Mouse (Mus musculus) midbrain, embryonic 13.5 days (tissue): ENCODE results near the gene Tshz2. TPM values are rescaled to one million over a fixed set of nuclear protein-coding genes. Genes with fewer than 3 reads are reported as not detected.
"Not testable (repeated sequence)": the region's sequence is repeated elsewhere in the genome, so short reads cannot be mapped to it uniquely, and the experiment has no call there.

Experiments
- ATAC-seq: fragments of 200-750 bp; cut with Nextera tagmentation; 2 replicates; pipeline ENCODE4 v1.8.0; 2017; ENCODE audit warnings: mild to moderate bottlenecking, moderate TSS enrichment, moderate library complexity
- H3K27ac ChIP-seq: fragments of 300-500 bp; sonication (generic); 2 replicates; pipeline ENCODE4 v1.5.1; 2015; ENCODE audit warnings: inconsistent platforms, mild to moderate bottlenecking, moderate library complexity
- H3K27me3 ChIP-seq: fragments of 300-500 bp; sonication (generic); 2 replicates; pipeline ENCODE4 v1.6.1; 2015; ENCODE audit warnings: mild to moderate bottlenecking, inconsistent platforms
- H3K36me3 ChIP-seq: fragments of 300-500 bp; sonication (generic); 2 replicates; pipeline ENCODE4 v1.6.1; 2015; ENCODE audit warnings: mild to moderate bottlenecking, inconsistent platforms
- H3K4me1 ChIP-seq: fragments of 300-500 bp; sonication (generic); replicated peaks from 2 replicates; pipeline ENCODE4 v1.6.1; 2015; ENCODE audit warnings: inconsistent platforms
- H3K4me2 ChIP-seq: fragments of 300-500 bp; sonication (generic); replicated peaks from 2 replicates; pipeline ENCODE4 v1.6.1; 2015; ENCODE audit warnings: moderate library complexity, mild to moderate bottlenecking, inconsistent platforms
- H3K4me3 ChIP-seq: fragments of 300-500 bp; sonication (generic); replicated peaks from 2 replicates; pipeline ENCODE4 v1.5.1; 2015; ENCODE audit warnings: mild to moderate bottlenecking, inconsistent platforms
- H3K9ac ChIP-seq: fragments of 300-500 bp; sonication (generic); replicated peaks from 2 replicates; pipeline ENCODE4 v1.6.1; 2015; ENCODE audit warnings: mild to moderate bottlenecking, inconsistent platforms
- H3K9me3 ChIP-seq: fragments of 300-500 bp; sonication (generic); 2 replicates; pipeline ENCODE4 v1.6.1; 2016; ENCODE audit warnings: mild to moderate bottlenecking, inconsistent platforms
- WGBS: fragments of 180-500 bp; shearing (Covaris S2); methylation state at CpG from one replicate; pipeline ENCODE4 v1.1.7; 2015; 5-methylcytosine and 5-hydroxymethylcytosine counted together
- polyA plus RNA-seq: library from polyadenylated mRNA; unstranded; fragments of >200 nt; fragmentation: Nextera tagmentation; extraction: Ambion mirVana; gene quantifications from 2 replicates; pipeline ENCODE4 v1.2.1, GENCODE M21; 2015

Gene Tshz2
- polyA plus RNA-seq, result 13.1 and 13.5 TPM in 2 replicates

DNA sequence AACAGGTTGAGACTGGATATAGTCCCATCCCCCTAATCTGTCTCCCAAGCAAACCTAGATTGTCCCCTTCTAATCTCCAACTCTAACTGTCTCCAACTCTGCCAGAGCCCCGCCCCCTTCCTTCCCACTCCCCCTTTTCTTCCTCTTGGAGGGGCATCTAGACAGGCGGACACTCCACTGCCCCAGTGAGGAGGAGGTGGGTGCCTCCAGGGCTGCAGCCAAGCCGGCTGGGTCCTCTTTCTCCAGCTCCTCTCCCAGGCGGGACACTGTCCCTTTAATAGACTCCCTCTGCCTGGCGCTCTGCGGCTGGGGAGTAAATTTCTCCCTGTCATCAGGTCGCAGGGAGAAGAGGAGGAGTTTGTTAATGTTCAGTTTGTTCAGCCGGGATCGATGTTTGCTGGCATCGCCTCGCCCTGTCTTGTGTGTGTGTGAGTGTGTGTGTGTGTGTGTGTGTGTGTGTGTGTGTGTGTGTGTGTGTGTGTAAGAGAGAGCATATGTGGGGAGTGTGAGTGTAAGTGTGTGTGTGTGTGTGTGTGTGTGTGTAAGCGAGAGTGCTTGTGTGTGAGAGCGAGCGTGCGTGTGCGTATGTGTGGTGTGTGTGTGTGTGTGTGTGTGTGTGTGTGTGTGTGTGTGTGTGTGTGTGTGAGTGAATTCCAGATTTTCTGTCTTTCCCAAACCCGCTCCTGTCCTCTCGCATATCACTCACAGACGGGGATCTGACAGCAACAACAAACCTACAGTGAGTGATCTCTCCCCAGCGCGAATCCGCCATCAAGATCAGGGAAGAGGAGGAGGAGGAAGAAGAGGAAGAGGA is at the start of gene Tshz2:
Tshz2 (plus strand) TSS at position 676 of the 814 bp plus-strand sequence.
- H3K4me2 ChIP-seq, result peak within 1 kb of the TSS; percentile 96
- peak within 1 kb of the TSS; percentile 85 for H3K9ac ChIP-seq
- WGBS, result under 1% methylated on average over 19 of the region's 22 CpGs
- H3K36me3 ChIP-seq, result no peaks in the 10 kb centered on the region
- peaks cover 25% of the 10 kb centered on the region for H3K4me1 ChIP-seq
- H3K27ac ChIP-seq, result peak within 1 kb of the TSS; percentile 64
- H3K9me3 ChIP-seq, result no peaks in the 10 kb centered on the region
- ATAC-seq, result peak; percentile 82
- no peaks in the 10 kb centered on the region for H3K27me3 ChIP-seq
- H3K4me3 ChIP-seq, result peak within 1 kb of the TSS; percentile 74

DNA sequence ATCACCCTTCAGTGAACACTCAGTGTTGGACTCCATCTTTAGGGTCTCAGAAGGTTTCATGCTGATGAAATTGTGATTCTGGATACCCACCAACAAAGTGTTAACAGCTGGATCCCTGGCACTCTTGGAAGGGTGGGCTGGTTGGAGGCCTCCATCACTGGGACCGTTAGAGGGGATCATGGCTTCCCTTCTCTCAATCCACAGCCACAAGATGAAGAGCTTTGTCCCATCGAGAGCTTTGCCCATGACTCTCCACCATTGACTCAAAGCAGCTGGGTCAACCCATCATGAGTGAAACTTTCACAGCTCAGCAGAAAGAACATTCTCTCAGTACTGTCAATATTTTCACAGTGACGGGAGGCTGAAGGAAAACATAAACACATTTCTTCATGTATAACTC is 49.3 kb upstream of the Tshz2 start:
- no peaks in the 10 kb centered on the region for H3K36me3 ChIP-seq
- no peak overlapping the region for H3K27ac ChIP-seq
- ATAC-seq, result no peak
- 87% methylated on average over 3 of the region's 3 CpGs for WGBS
- H3K27me3 ChIP-seq, result no peaks in the 10 kb centered on the region
- H3K4me1 ChIP-seq, result peaks cover 17% of the 10 kb centered on the region
- H3K9me3 ChIP-seq, result no peaks in the 10 kb centered on the region
- H3K9ac ChIP-seq, result no peak overlapping the region
- no peak overlapping the region for H3K4me3 ChIP-seq
- H3K4me2 ChIP-seq, result no peak overlapping the region

DNA sequence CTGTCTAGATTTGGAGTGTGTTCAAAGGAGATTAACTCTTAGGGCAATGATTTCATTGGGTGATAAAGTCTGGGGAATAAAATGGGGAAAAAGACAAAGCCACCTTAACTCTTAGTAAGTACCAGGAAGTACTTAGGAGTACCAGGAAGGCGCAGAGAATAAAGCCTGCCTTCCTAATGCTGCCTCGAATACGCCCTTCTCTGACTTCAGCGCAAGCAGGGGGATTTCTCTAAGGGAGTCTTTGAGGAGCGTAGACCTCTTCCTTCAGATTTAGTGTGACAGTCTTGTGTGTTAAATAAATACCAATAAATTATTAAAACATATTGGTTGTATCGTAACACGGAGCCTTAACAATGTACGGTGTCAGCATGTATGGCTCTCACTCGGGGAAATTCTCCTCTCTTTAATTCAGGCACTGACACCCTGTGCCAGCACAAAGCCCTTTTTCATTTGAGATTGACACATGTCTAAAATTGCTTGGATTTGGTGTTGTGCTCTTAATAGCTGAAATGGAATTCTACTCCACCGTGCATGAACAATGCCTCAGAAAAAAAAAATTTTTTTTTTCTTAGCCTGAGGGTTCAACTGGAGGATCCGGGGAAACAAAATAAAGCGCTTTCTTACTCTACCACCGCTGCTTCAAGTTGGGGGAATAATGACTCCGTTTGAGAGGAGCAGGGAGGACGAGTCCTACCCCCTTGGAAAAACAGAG is 47.9 kb upstream of the Tshz2 start:
- H3K9ac ChIP-seq, result no peak overlapping the region
- ATAC-seq, result no peak

DNA sequence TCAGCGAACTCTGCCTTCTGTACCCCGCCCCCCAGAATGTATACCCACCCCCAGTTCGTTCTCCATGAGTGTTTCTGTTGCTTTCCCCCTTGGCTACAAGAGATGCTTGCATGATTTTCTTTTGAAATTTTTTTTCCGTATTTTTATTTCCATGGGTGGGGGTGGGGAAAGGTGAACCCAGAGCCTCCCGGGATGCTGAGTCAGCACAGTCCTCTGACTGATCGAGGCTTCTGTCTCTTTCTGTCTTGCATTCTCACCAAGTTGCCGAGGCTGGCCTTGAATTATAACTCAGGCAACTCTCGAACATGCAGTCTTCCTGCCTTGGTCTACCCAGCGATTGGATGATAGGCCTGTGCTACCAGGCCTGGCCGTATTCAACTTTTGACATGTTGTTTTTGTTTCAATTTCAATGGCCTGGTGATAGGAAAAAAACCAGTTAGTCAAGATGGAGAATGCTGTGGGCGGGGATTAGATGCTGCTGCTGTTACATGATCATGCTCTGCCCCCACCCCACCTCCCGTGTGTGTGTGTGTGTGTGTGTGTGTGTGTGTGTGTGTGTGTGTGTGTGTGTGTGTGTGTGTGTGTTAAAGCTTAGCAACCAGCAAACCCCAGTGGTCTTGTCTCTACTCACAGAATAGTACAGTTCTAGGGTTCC is 47.1 kb upstream of the Tshz2 start:
- Histone ChIP-seq H3K9ac (no peak overlapping the region), H3K4me2 (no peak overlapping the region), H3K36me3 (no peaks in the 10 kb centered on the region), H3K4me1 (peaks cover 17% of the 10 kb centered on the region), H3K27me3 (no peaks in the 10 kb centered on the region), H3K9me3 (no peaks in the 10 kb centered on the region), H3K27ac (peak overlapping the region; percentile 60), H3K4me3 (no peak overlapping the region)
- 80% methylated on average over 12 of the region's 12 CpGs for WGBS
- no peak for ATAC-seq

More for the DNA sequence above, 47.9 kb upstream of the Tshz2 start:
- H3K27me3 ChIP-seq, result no peaks in the 10 kb centered on the region
- 41% methylated on average over 15 of the region's 15 CpGs for WGBS
- H3K9me3 ChIP-seq, result no peaks in the 10 kb centered on the region
- H3K4me2 ChIP-seq, result peak overlapping the region; percentile 20; the same call in 1 of the 2 replicates
- peaks cover 17% of the 10 kb centered on the region for H3K4me1 ChIP-seq
- H3K4me3 ChIP-seq, result no peak overlapping the region
- no peaks in the 10 kb centered on the region for H3K36me3 ChIP-seq
- peak overlapping the region; percentile 60 for H3K27ac ChIP-seq

DNA sequence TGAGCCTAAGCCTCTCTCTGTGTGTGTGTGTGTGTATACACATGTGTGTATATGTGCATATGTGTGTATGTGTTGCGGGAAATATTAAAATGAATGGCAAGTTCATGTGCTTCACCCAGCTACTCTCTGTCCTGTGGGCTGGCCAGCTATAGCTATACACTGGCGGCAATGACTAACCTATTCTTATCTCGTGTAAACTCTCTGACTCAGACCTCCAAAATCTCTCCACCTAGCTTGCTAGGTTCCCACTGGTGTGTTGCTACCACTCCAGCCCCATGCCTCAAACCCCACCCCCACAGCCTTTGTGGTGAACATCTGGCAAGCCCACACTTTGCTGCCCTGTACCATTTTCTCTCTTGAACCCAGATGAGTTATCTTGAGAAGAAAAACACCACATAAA is 46.1 kb upstream of the Tshz2 start:
- Histone ChIP-seq H3K36me3 (no peaks in the 10 kb centered on the region), H3K9ac (no peak overlapping the region), H3K4me3 (no peak overlapping the region), H3K27me3 (no peaks in the 10 kb centered on the region), H3K4me2 (no peak overlapping the region), H3K4me1 (peaks cover 17% of the 10 kb centered on the region), H3K9me3 (no peaks in the 10 kb centered on the region), H3K27ac (no peak overlapping the region)
- WGBS, result 84% methylated on average over 3 of the region's 3 CpGs
- ATAC-seq, result no peak

DNA sequence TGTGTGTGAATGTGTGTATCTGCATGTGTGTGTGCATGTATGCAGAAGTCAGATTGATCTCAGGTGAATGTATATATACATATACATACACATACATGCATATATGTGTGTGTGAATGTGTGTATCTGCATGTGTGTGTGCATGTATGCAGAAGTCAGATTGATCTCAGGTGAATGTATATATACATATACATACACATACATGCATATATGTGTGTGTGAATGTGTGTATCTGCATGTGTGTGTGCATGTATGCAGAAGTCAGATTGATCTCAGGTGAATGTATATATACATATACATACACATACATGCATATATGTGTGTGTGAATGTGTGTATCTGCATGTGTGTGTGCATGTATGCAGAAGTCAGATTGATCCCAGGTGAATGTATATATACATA is 45.2 kb upstream of the Tshz2 start, which contains the start of gene Gm11011:
Gm11011 (minus strand) TSS at position 101 of the 400 bp plus-strand sequence.
- not testable (repeated sequence) for H3K27ac ChIP-seq, H3K36me3 ChIP-seq, ATAC-seq, H3K4me3 ChIP-seq, H3K9ac ChIP-seq, H3K4me2 ChIP-seq, H3K27me3 ChIP-seq, H3K9me3 ChIP-seq
- H3K4me1 ChIP-seq, result peaks cover 17% of the 10 kb centered on the region

DNA sequence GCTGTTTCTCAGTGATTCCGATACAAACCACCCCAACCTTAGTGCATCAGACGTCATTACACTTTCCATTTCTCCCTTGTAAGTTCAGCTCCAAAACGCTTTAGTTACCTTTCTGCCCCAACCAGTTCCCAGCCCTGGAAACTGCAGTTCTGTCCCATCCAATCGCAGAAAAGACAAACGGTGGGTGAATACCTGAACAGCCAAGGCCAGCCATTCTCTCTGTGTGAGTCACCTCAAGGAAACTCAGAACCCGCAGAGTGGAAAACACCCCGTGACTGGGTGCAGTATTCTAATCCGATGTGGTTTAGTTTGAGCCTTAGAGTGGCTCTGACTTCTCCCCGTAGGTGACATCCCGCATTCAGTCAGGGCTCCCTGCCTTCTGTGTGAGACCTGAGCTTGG is 43.1 kb upstream of the Tshz2 start:
- H3K4me3 ChIP-seq, result no peak overlapping the region
- H3K9me3 ChIP-seq, result no peaks in the 10 kb centered on the region
- WGBS, result 92% methylated on average over 10 of the region's 10 CpGs

DNA sequence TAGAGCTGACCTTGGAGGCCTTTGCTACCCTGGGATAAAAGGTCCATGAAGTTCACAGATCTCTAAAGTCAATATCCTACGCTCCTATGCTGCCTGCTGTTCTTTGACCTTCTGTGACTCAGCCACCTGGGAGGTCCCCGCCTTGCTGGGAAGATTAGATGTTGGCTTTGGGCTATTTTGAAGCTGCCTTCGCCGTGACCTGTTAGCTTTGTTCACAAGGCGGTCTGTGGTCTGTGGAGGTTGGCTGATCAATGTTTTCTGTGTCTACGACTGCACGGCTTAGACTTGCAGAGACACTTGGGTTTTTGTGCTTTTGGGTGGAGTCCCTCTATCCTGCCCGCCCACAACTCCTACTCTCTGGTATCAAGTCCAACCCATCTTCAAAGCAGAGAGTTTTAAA is 42.4 kb upstream of the Tshz2 start:
- no peak for ATAC-seq
- WGBS, result 71% methylated on average over 8 of the region's 8 CpGs
- no peak overlapping the region for H3K4me2 ChIP-seq

More for the DNA sequence above, 43.1 kb upstream of the Tshz2 start:
- no peak for ATAC-seq
- H3K9ac ChIP-seq, result no peak overlapping the region
- H3K4me1 ChIP-seq, result peaks cover 11% of the 10 kb centered on the region
- no peaks in the 10 kb centered on the region for H3K36me3 ChIP-seq
- no peaks in the 10 kb centered on the region for H3K27me3 ChIP-seq
- H3K4me2 ChIP-seq, result no peak overlapping the region
- H3K27ac ChIP-seq, result no peak overlapping the region

DNA sequence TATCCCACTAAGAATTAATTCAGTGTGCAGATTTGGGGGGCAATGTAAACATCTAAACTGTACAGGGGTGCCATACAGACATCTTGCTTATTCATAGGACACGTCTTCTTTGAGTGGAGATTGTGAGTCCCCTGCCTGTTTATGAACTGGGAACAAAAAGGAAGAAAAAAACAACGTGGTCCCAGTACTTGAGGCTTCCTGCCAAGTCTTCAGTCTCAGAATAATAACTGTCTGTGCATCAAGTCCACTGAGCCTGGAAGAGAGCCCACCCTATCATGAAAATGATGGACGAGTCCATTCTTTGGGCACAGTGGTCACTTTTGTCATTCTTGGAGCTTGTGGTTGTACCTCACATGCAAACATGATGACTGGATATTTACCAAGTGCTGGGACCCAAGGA is 39.1 kb upstream of the Tshz2 start:
- Histone ChIP-seq H3K4me1 (peaks cover 5% of the 10 kb centered on the region; the same call in 1 of the 2 replicates), H3K4me3 (no peak overlapping the region), H3K27ac (no peak overlapping the region), H3K36me3 (no peaks in the 10 kb centered on the region), H3K9me3 (no peaks in the 10 kb centered on the region), H3K9ac (no peak overlapping the region), H3K4me2 (no peak overlapping the region), H3K27me3 (no peaks in the 10 kb centered on the region)
- 65% methylated on average over 3 of the region's 3 CpGs for WGBS
- no peak for ATAC-seq

More for the DNA sequence above, 42.4 kb upstream of the Tshz2 start:
- H3K36me3 ChIP-seq, result no peaks in the 10 kb centered on the region
- no peaks in the 10 kb centered on the region for H3K9me3 ChIP-seq
- H3K4me1 ChIP-seq, result peaks cover 4% of the 10 kb centered on the region; the same call in 1 of the 2 replicates
- no peak overlapping the region for H3K27ac ChIP-seq
- no peaks in the 10 kb centered on the region for H3K27me3 ChIP-seq
- no peak overlapping the region for H3K4me3 ChIP-seq
- no peak overlapping the region for H3K9ac ChIP-seq

DNA sequence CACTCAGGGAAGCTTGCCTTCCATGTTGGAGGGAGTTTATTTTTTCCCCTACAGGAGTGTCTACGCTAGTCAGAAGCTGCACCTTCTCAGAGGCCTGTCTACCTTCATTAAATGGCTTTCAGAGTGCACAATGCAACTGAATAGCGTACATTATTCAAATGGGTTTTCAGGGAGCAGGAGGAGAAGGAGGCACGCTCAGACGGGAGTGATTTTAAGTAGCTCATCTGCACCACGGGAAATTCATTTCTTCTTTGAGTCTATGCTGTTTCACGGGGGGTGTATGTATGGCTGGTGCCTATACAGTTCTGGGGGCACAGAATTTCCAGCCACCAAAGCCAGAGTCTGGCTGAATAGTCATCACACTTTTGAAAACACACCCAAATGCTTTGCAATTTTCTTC is 35.5 kb upstream of the Tshz2 start:
- Histone ChIP-seq H3K36me3 (no peaks in the 10 kb centered on the region), H3K9ac (no peak overlapping the region), H3K4me3 (no peak overlapping the region), H3K27ac (no peak overlapping the region), H3K4me1 (peaks cover 5% of the 10 kb centered on the region; the same call in 1 of the 2 replicates), H3K4me2 (no peak overlapping the region), H3K9me3 (no peaks in the 10 kb centered on the region), H3K27me3 (no peaks in the 10 kb centered on the region)
- ATAC-seq, result no peak
- 35% methylated on average over 6 of the region's 6 CpGs for WGBS

DNA sequence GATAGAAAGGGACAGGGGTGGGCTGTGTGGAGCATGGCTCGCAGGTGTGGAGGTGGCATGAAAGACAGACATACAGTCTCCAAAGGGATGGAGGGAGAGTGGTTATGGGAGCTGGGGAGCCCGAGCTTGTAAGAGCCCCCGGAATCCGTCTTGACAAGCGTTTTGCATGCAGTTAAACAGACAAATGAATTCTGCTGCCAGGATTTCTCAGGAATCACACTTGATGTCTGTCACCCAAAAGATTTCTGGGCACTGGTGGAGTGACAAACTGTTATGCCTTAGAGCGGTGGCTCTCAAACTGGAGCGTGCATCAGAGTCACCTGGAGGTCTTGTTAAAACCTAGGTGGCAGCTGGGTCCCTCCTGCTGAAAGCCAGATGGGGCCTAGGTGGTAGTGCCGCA is 34.8 kb upstream of the Tshz2 start:
- no peaks in the 10 kb centered on the region for H3K36me3 ChIP-seq
- no peaks in the 10 kb centered on the region for H3K27me3 ChIP-seq
- H3K4me2 ChIP-seq, result no peak overlapping the region
- no peak overlapping the region for H3K27ac ChIP-seq
- 79% methylated on average over 8 of the region's 8 CpGs for WGBS
- peaks cover 5% of the 10 kb centered on the region; the same call in 1 of the 2 replicates for H3K4me1 ChIP-seq
- ATAC-seq, result no peak
- H3K9me3 ChIP-seq, result no peaks in the 10 kb centered on the region
- H3K4me3 ChIP-seq, result no peak overlapping the region
- H3K9ac ChIP-seq, result no peak overlapping the region

DNA sequence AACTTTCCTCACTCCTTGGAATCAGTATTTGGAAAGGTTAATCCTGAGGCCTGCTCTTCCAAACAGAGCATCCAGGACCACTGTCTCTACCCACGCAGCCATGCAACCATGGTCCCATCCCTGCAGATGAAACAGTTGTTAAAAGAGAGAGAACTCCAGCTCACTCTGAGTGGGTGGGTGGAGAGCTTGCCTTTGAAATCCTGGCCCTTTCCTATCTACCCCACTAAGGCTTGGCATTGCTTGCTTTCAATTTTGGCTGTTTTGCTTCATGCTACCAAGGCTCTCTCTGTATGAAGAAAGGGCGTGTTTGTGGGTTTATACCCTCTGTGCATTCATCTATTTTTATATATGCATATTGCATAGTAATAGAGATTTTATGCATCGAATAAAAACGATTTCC is 33.2 kb upstream of the Tshz2 start:
- 89% methylated on average over 4 of the region's 4 CpGs for WGBS
- Histone ChIP-seq H3K36me3 (no peaks in the 10 kb centered on the region), H3K4me2 (no peak overlapping the region), H3K27me3 (0 out of 2 replicates have a peak, but pooled peaks cover 2% of the 10 kb centered on the region), H3K9ac (no peak overlapping the region), H3K4me3 (no peak overlapping the region), H3K9me3 (no peaks in the 10 kb centered on the region), H3K27ac (no peak overlapping the region), H3K4me1 (peaks cover 5% of the 10 kb centered on the region; the same call in 1 of the 2 replicates)
- ATAC-seq, result no peak
